Mouse (Mus musculus): ENCODE results near the gene Slco2a1.

- no peak for TF ChIP-seq MXI1 (IDR thresholded peaks at IDR 0.05; ENCODE audit: low read depth, low read length)
- TF ChIP-seq NELFE (IDR thresholded peaks at IDR 0.05; ENCODE audit: low read depth, low read length) = no peak
These were observed 56.9 kb downstream of the Slco2a1 start for GRCm38 (mm10) chr9:103045406-103045805.

Data from CH12.LX (cell line).